9 mouse cellular contexts compared by ENCODE assay signal in genomic region chr7:24325675-24326128, GRCm38 (mm10). TPM values are rescaled to one million over a fixed set of nuclear protein-coding genes. Genes with fewer than 3 reads are reported as not detected.
DNase-seq lines count a peak whose midpoint lies in the region; ATAC-seq and TF ChIP-seq lines count a peak whose summit lies in the region.
"Had no signal": no experiment of that assay in that cellular context is flagged by ENCODE, and none has a peak within 500 bp of the region (broad histone marks: within the 10 kb centered on the region; RNA-seq: fewer than 3 reads in every experiment).

No protein-coding gene starts in this region.

- H3K9ac ChIP-seq in kidney, embryonic 14.5 days (ENCODE audit: low read depth, low read length): peak overlapping the region; percentile 46; the same call in 1 of the 2 replicates
- H3K9ac ChIP-seq in stomach, embryonic 14.5 days (replicated peaks; ENCODE audit: low read depth, low read length): peak overlapping the region; percentile 36; the same call in 1 of the 2 replicates

- ATAC-seq in kidney, embryonic 14.5 days (ENCODE audit: low FRiP score, low TSS enrichment): peak; percentile 78; the same call in 1 of the 2 replicates
- peak; percentile 70; the same call in 1 of the 2 replicates for ATAC-seq in stomach, embryonic 14.5 days (ENCODE audit: insufficient number of reproducible peaks, insufficient read depth, low FRiP score, low read depth)

- TF ChIP-seq CTCF in embryonic fibroblast, embryonic 13.5 days (IDR thresholded peaks at IDR 0.05; ENCODE audit: borderline replicate concordance, insufficient read depth, low read length): no peak

- no peaks in the 10 kb centered on the region for H3K36me3 ChIP-seq in kidney, embryonic 14.5 days (ENCODE audit: control insufficient read depth, insufficient read depth, low read length)
- H3K36me3 ChIP-seq in stomach, embryonic 14.5 days (ENCODE audit: control insufficient read depth, insufficient read depth, low read length): no peaks in the 10 kb centered on the region
- H3K36me3 ChIP-seq: G1E had no signal

- peak overlapping the region; percentile 47 for H3K4me2 ChIP-seq in kidney, embryonic 14.5 days (replicated peaks; ENCODE audit: low read depth, low read length)
- H3K4me2 ChIP-seq in stomach, embryonic 14.5 days (replicated peaks; ENCODE audit: low read depth, low read length): peak overlapping the region; percentile 46

- H3K9me3 ChIP-seq in kidney, embryonic 14.5 days (ENCODE audit: control insufficient read depth, low read length): peaks cover 11% of the 10 kb centered on the region
- peaks cover 5% of the 10 kb centered on the region; the same call in 1 of the 2 replicates for H3K9me3 ChIP-seq in stomach, embryonic 14.5 days (ENCODE audit: control insufficient read depth, low read depth, low read length)

- H3K27me3 ChIP-seq in kidney, embryonic 14.5 days (ENCODE audit: control insufficient read depth, insufficient read depth, low read length): no peaks in the 10 kb centered on the region
- no peaks in the 10 kb centered on the region for H3K27me3 ChIP-seq in stomach, embryonic 14.5 days (ENCODE audit: control insufficient read depth, insufficient read depth, low read length)

- no peak overlapping the region for H3K27ac ChIP-seq in kidney, embryonic 14.5 days (ENCODE audit: low read depth, low read length)
- H3K27ac ChIP-seq in embryonic fibroblast, embryonic 13.5 days (ENCODE audit: insufficient read depth, low read length): no peak overlapping the region
- no peak overlapping the region for H3K27ac ChIP-seq in stomach, embryonic 14.5 days (ENCODE audit: low read length)

- H3K4me1 ChIP-seq in kidney, embryonic 14.5 days (ENCODE audit: control insufficient read depth, insufficient read depth, low read length): no peaks in the 10 kb centered on the region
- no peaks in the 10 kb centered on the region for H3K4me1 ChIP-seq in embryonic fibroblast, embryonic 13.5 days (ENCODE audit: control insufficient read depth, insufficient read depth, low read length)
- no peaks in the 10 kb centered on the region for H3K4me1 ChIP-seq in stomach, embryonic 14.5 days (ENCODE audit: control insufficient read depth, insufficient read depth, low read length)

- DNase-seq in kidney, adult 8-10 months: no peak
- peak; percentile 30 to 57 for DNase-seq in kidney, postnatal 4 days
- peak; percentile 17 for DNase-seq in lung, postnatal 10 days
- DNase-seq in testis, postnatal 14 days (ENCODE audit: low spot score): no peak
- DNase-seq in ovary, postnatal 10 days (ENCODE audit: low spot score): no peak

- H3K4me3 ChIP-seq in kidney, embryonic 14.5 days (ENCODE audit: low read length): peak overlapping the region; percentile 30
- H3K4me3 ChIP-seq in embryonic fibroblast, embryonic 13.5 days (ENCODE audit: insufficient read depth, low read length): peak overlapping the region; percentile 2; the same call in 1 of the 2 replicates
- peak overlapping the region; percentile 17; the same call in 1 of the 2 replicates for H3K4me3 ChIP-seq in stomach, embryonic 14.5 days (ENCODE audit: low read depth, low read length)

- WGBS in kidney, embryonic 14.5 days: 7% methylated on average over 13 of the region's 13 CpGs
- WGBS in stomach, embryonic 14.5 days: 10% methylated on average over 13 of the region's 13 CpGs

- TF ChIP-seq POLR2A in embryonic fibroblast, embryonic 13.5 days (IDR thresholded peaks at IDR 0.05; ENCODE audit: low read depth, low read length): no peak

RNA-seq across cellular contexts. Expression of gene Tescl, which starts 8.0 kb away (rescaled TPM):
- polyA plus RNA-seq in kidney, embryonic 14.5 days (2014; fragmentation: Nextera tagmentation; extraction: Ambion mirVana): 0.26 and 0.31 TPM in 2 replicates
- polyA plus RNA-seq in embryonic fibroblast, embryonic 13.5 days (2011; ENCODE audit: insufficient read length, low read depth, missing spikeins): not detected in 2 replicates
- polyA plus RNA-seq in stomach, embryonic 14.5 days (2014; fragmentation: Nextera tagmentation; extraction: Ambion mirVana): 0.41 TPM in 1 of 2 replicates, not detected in the other
- polyA plus RNA-seq: G1E had no signal

RNA-seq across cellular contexts. Expression of gene Zfp94, which starts 9.2 kb away (rescaled TPM):
- 9.6 and 10.3 TPM in 2 replicates for polyA plus RNA-seq in kidney, embryonic 14.5 days (2014; fragmentation: Nextera tagmentation; extraction: Ambion mirVana)
- 3.8 and 4.4 TPM in 2 replicates for polyA plus RNA-seq in embryonic fibroblast, embryonic 13.5 days (2011; ENCODE audit: insufficient read length, low read depth, missing spikeins)
- 10.6 and 13.2 TPM in 2 replicates for polyA plus RNA-seq in stomach, embryonic 14.5 days (2014; fragmentation: Nextera tagmentation; extraction: Ambion mirVana)

RNA-seq across cellular contexts. Expression of gene Lypd5, which starts 23.3 kb away (rescaled TPM):
- not detected in 2 replicates for polyA plus RNA-seq in kidney, embryonic 14.5 days (2014; fragmentation: Nextera tagmentation; extraction: Ambion mirVana)
- polyA plus RNA-seq in embryonic fibroblast, embryonic 13.5 days (2011; ENCODE audit: insufficient read length, low read depth, missing spikeins): not detected in 2 replicates
- not detected in 2 replicates for polyA plus RNA-seq in stomach, embryonic 14.5 days (2014; fragmentation: Nextera tagmentation; extraction: Ambion mirVana)
- polyA plus RNA-seq: G1E had no signal

RNA-seq across cellular contexts. Expression of gene Zfp61, which starts 24.7 kb away (rescaled TPM):
- 31.3 and 39.5 TPM in 2 replicates for polyA plus RNA-seq in kidney, embryonic 14.5 days (2014; fragmentation: Nextera tagmentation; extraction: Ambion mirVana)
- 11.7 and 14.8 TPM in 2 replicates for polyA plus RNA-seq in embryonic fibroblast, embryonic 13.5 days (2011; ENCODE audit: insufficient read length, low read depth, missing spikeins)
- polyA plus RNA-seq in stomach, embryonic 14.5 days (2014; fragmentation: Nextera tagmentation; extraction: Ambion mirVana): 35.3 and 42.7 TPM in 2 replicates

RNA-seq across cellular contexts. Expression of gene Kcnn4, which starts 44.4 kb away (rescaled TPM):
- 2.6 and 3.3 TPM in 2 replicates for polyA plus RNA-seq in kidney, embryonic 14.5 days (2014; fragmentation: Nextera tagmentation; extraction: Ambion mirVana)
- polyA plus RNA-seq in embryonic fibroblast, embryonic 13.5 days (2011; ENCODE audit: insufficient read length, low read depth, missing spikeins): 1.9 and 3.4 TPM in 2 replicates
- 2.4 and 3.0 TPM in 2 replicates for polyA plus RNA-seq in stomach, embryonic 14.5 days (2014; fragmentation: Nextera tagmentation; extraction: Ambion mirVana)

Comparison
In these comparisons a context has a peak if more than half of its experiments do, and no peak if none do; other contexts are left out.
1. DNase-seq: peak in kidney, postnatal 4 days (2 of 2) and lung, postnatal 10 days (single experiment); none in kidney, adult 8-10 months (0 of 2), testis, postnatal 14 days (single experiment) and ovary, postnatal 10 days (single experiment).
2. Peak in every context shown above with its lines, with median percentiles within 50 percentile points of each other: H3K4me3 ChIP-seq.